Comparison of ENCODE assay signal across 25 mouse cellular contexts in genomic region chr2:61746580-61746979, GRCm38 (mm10). TPM values are rescaled to one million over a fixed set of nuclear protein-coding genes. Genes with fewer than 3 reads are reported as not detected.
DNase-seq lines count a peak whose midpoint lies in the region; ATAC-seq and TF ChIP-seq lines count a peak whose summit lies in the region.
"Had no signal": no experiment of that assay in that cellular context is flagged by ENCODE, and none has a peak within 500 bp of the region (broad histone marks: within the 10 kb centered on the region; RNA-seq: fewer than 3 reads in every experiment).

No protein-coding gene starts in this region.

- H3K9me3 ChIP-seq in intestine, embryonic 14.5 days (ENCODE audit: control insufficient read depth, low read length), result no peaks in the 10 kb centered on the region
- H3K9me3 ChIP-seq in intestine, postnatal 0 days (ENCODE audit: control insufficient read depth), result no peaks in the 10 kb centered on the region
- no peaks in the 10 kb centered on the region for H3K9me3 ChIP-seq in intestine, embryonic 15.5 days
- H3K9me3 ChIP-seq in midbrain, embryonic 13.5 days, result no peaks in the 10 kb centered on the region
- H3K9me3 ChIP-seq: embryonic facial prominence, embryonic 13.5 days; embryonic facial prominence, embryonic 15.5 days; forebrain, embryonic 10.5 days; forebrain, embryonic 12.5 days; G1E had no signal

- TF ChIP-seq CTCF in intestine, postnatal 0 days (IDR thresholded peaks at IDR 0.05; ENCODE audit: low read depth), result no peak

- 0 out of 2 replicates have a peak, but pooled peaks have one; percentile 43 for ATAC-seq in intestine, embryonic 14.5 days (replicated peaks; ENCODE audit: low FRiP score, low TSS enrichment, low read depth)
- ATAC-seq in intestine, postnatal 0 days, result no peak
- ATAC-seq in intestine, embryonic 15.5 days, result peak; percentile 47
- peak; percentile 42 for ATAC-seq in megakaryocyte-erythroid progenitor cell, adult 5-6 weeks (replicated peaks; ENCODE audit: low FRiP score, low TSS enrichment, poor library complexity, severe bottlenecking)
- no peak for ATAC-seq in midbrain, embryonic 13.5 days

- no peak for DNase-seq in intestine, embryonic 14.5 days (ENCODE audit: low spot score)
- no peak for DNase-seq in right cerebral cortex, postnatal 25 days
- DNase-seq in frontal cortex, adult 2 months (ENCODE audit: extremely low spot score in 1 of 2, low spot score in 1 of 2), result no peak
- DNase-seq: adrenal gland, adult 2 months; adrenal gland, postnatal 10 days; adrenal gland, postnatal 25 days; cerebellum, adult 11 months; cerebellum, adult 18-20 months; cerebellum, adult 8-10 months; cerebellum, adult 9-11 months; cerebellum, postnatal 14 days; cerebellum, postnatal 36 days; embryo, embryonic 11 days had no signal

- H3K4me2 ChIP-seq in intestine, embryonic 14.5 days (ENCODE audit: low read length), result no peak overlapping the region
- no peak overlapping the region for H3K4me2 ChIP-seq in intestine, postnatal 0 days (replicated peaks; ENCODE audit: low read depth)
- H3K4me2 ChIP-seq in intestine, embryonic 15.5 days (replicated peaks), result no peak overlapping the region
- H3K4me2 ChIP-seq in midbrain, embryonic 13.5 days (replicated peaks), result no peak overlapping the region
- H3K4me2 ChIP-seq: embryonic facial prominence, embryonic 13.5 days; embryonic facial prominence, embryonic 15.5 days; forebrain, embryonic 12.5 days had no signal

- no peaks in the 10 kb centered on the region for H3K36me3 ChIP-seq in intestine, embryonic 14.5 days (ENCODE audit: control insufficient read depth, insufficient read depth, low read length)
- no peaks in the 10 kb centered on the region; the same call in 1 of the 2 replicates for H3K36me3 ChIP-seq in intestine, postnatal 0 days (ENCODE audit: control insufficient read depth, insufficient read depth)
- H3K36me3 ChIP-seq in intestine, embryonic 15.5 days, result no peaks in the 10 kb centered on the region
- no peaks in the 10 kb centered on the region for H3K36me3 ChIP-seq in midbrain, embryonic 13.5 days
- H3K36me3 ChIP-seq: embryonic facial prominence, embryonic 13.5 days; embryonic facial prominence, embryonic 15.5 days; forebrain, embryonic 10.5 days; forebrain, embryonic 12.5 days had no signal

- no peak overlapping the region for H3K4me3 ChIP-seq in intestine, embryonic 14.5 days (ENCODE audit: low read depth, low read length)
- H3K4me3 ChIP-seq in intestine, postnatal 0 days (ENCODE audit: low read depth, low read length), result no peak overlapping the region
- H3K4me3 ChIP-seq in intestine, embryonic 15.5 days (replicated peaks), result no peak overlapping the region
- H3K4me3 ChIP-seq in midbrain, embryonic 13.5 days (replicated peaks), result no peak overlapping the region
- H3K4me3 ChIP-seq: embryonic facial prominence, embryonic 13.5 days; embryonic facial prominence, embryonic 15.5 days; erythroblast, embryonic 14.5 days; forebrain, embryonic 10.5 days; forebrain, embryonic 12.5 days had no signal

- no peaks in the 10 kb centered on the region for H3K4me1 ChIP-seq in intestine, embryonic 14.5 days (replicated peaks; ENCODE audit: control insufficient read depth, insufficient read depth, low read length)
- H3K4me1 ChIP-seq in intestine, postnatal 0 days (replicated peaks; ENCODE audit: control insufficient read depth, insufficient read depth, low read length), result no peaks in the 10 kb centered on the region
- H3K4me1 ChIP-seq in intestine, embryonic 15.5 days (replicated peaks), result peaks cover 4% of the 10 kb centered on the region; the same call in 1 of the 2 replicates
- no peaks in the 10 kb centered on the region for H3K4me1 ChIP-seq in midbrain, embryonic 13.5 days (replicated peaks)
- H3K4me1 ChIP-seq: embryonic facial prominence, embryonic 13.5 days; embryonic facial prominence, embryonic 15.5 days; forebrain, embryonic 12.5 days had no signal

- WGBS in intestine, embryonic 14.5 days, result 51% methylated on average over 2 of the region's 2 CpGs
- 27% methylated on average over 2 of the region's 2 CpGs for WGBS in intestine, postnatal 0 days
- WGBS in intestine, embryonic 15.5 days, result 47% methylated on average over 2 of the region's 2 CpGs
- WGBS in midbrain, embryonic 13.5 days, result 76% methylated on average over 2 of the region's 2 CpGs

- no peak overlapping the region for H3K9ac ChIP-seq in intestine, embryonic 14.5 days (ENCODE audit: low read length)
- H3K9ac ChIP-seq in intestine, postnatal 0 days (ENCODE audit: low read depth, low read length), result no peak overlapping the region
- H3K9ac ChIP-seq in intestine, embryonic 15.5 days, result no peak overlapping the region
- no peak overlapping the region for H3K9ac ChIP-seq in midbrain, embryonic 13.5 days (replicated peaks)
- H3K9ac ChIP-seq: embryonic facial prominence, embryonic 13.5 days; embryonic facial prominence, embryonic 15.5 days; forebrain, embryonic 12.5 days had no signal

- no peaks in the 10 kb centered on the region for H3K27me3 ChIP-seq in intestine, embryonic 14.5 days (replicated peaks; ENCODE audit: control insufficient read depth, insufficient read depth, low read length)
- H3K27me3 ChIP-seq in intestine, postnatal 0 days (replicated peaks; ENCODE audit: control insufficient read depth, insufficient read depth, low read length), result no peaks in the 10 kb centered on the region
- no peaks in the 10 kb centered on the region for H3K27me3 ChIP-seq in intestine, embryonic 15.5 days (replicated peaks)
- no peaks in the 10 kb centered on the region for H3K27me3 ChIP-seq in midbrain, embryonic 13.5 days
- H3K27me3 ChIP-seq: CH12.LX; embryonic facial prominence, embryonic 13.5 days; embryonic facial prominence, embryonic 15.5 days; forebrain, embryonic 12.5 days had no signal

- no peak overlapping the region for H3K27ac ChIP-seq in intestine, embryonic 14.5 days (ENCODE audit: low read depth)
- H3K27ac ChIP-seq in intestine, postnatal 0 days (ENCODE audit: low read depth, low read length), result no peak overlapping the region
- H3K27ac ChIP-seq in intestine, embryonic 15.5 days, result no peak overlapping the region
- no peak overlapping the region for H3K27ac ChIP-seq in midbrain, embryonic 13.5 days
- H3K27ac ChIP-seq: embryonic facial prominence, embryonic 13.5 days; embryonic facial prominence, embryonic 15.5 days; forebrain, embryonic 10.5 days; forebrain, embryonic 12.5 days had no signal

RNA-seq across cellular contexts. Expression of gene Psmd14, which starts 35.1 kb away (rescaled TPM):
- polyA plus RNA-seq in intestine, embryonic 14.5 days (2014; fragmentation: Nextera tagmentation; extraction: Ambion mirVana), result 193 and 195 TPM in 2 replicates
- polyA plus RNA-seq in intestine, postnatal 0 days (2015; fragmentation: Nextera tagmentation; extraction: Ambion mirVana), result 115 and 120 TPM in 2 replicates
- 165 and 185 TPM in 2 replicates for polyA plus RNA-seq in intestine, embryonic 15.5 days (2015; fragmentation: Nextera tagmentation; extraction: Ambion mirVana)
- 199 and 212 TPM in 2 replicates for total RNA-seq in megakaryocyte-erythroid progenitor cell, adult 5-6 weeks (2014; fragmentation: Nextera tagmentation)
- total RNA-seq in megakaryocyte-erythroid progenitor cell, adult 5-6 weeks (2017), result 214 and 241 TPM in 2 replicates
- 84.4 and 95.5 TPM in 2 replicates for polyA plus RNA-seq in frontal cortex, adult 2 months (2012; rRNA removed)
- 220 and 243 TPM in 2 replicates for polyA plus RNA-seq in midbrain, embryonic 13.5 days (2015; fragmentation: Nextera tagmentation; extraction: Ambion mirVana)

RNA-seq across cellular contexts. Expression of gene Tbr1, which starts 56.1 kb away (rescaled TPM):
- 0.04 TPM in 1 of 2 replicates, not detected in the other for polyA plus RNA-seq in intestine, embryonic 14.5 days (2014; fragmentation: Nextera tagmentation; extraction: Ambion mirVana)
- not detected in 2 replicates for polyA plus RNA-seq in intestine, postnatal 0 days (2015; fragmentation: Nextera tagmentation; extraction: Ambion mirVana)
- 0.09 TPM in 1 of 2 replicates, not detected in the other for polyA plus RNA-seq in intestine, embryonic 15.5 days (2015; fragmentation: Nextera tagmentation; extraction: Ambion mirVana)
- 0.55 TPM in 1 of 2 replicates, not detected in the other for total RNA-seq in megakaryocyte-erythroid progenitor cell, adult 5-6 weeks (2014; fragmentation: Nextera tagmentation)
- total RNA-seq in megakaryocyte-erythroid progenitor cell, adult 5-6 weeks (2017), result 0.19 and 1.1 TPM in 2 replicates
- polyA plus RNA-seq in frontal cortex, adult 2 months (2012; rRNA removed), result 47.3 and 53.1 TPM in 2 replicates
- 1.2 and 3.9 TPM in 2 replicates for polyA plus RNA-seq in midbrain, embryonic 13.5 days (2015; fragmentation: Nextera tagmentation; extraction: Ambion mirVana)
- total RNA-seq: adrenal gland, adult 2 months; adrenal gland, postnatal 25 days; common myeloid progenitor, adult 5-6 weeks had no signal
- polyA plus RNA-seq: erythroblast, embryonic 14.5 days had no signal

Comparison
In these comparisons a context has a peak if more than half of its experiments do, and no peak if none do; other contexts are left out.
1. ATAC-seq: peak in intestine, embryonic 14.5 days (single experiment), intestine, embryonic 15.5 days (single experiment) and megakaryocyte-erythroid progenitor cell, adult 5-6 weeks (single experiment); none in intestine, postnatal 0 days (single experiment) and midbrain, embryonic 13.5 days (single experiment).